Mouse (Mus musculus) ovary, adult 10 weeks (tissue): ENCODE measurements around the gene Olfr1094. TPM values are rescaled to one million over a fixed set of nuclear protein-coding genes. Genes with fewer than 3 reads are reported as not detected.

Source experiments
- polyA plus RNA-seq: library from polyadenylated mRNA; stranded (reverse); fragments of 350-450 nt; fragmentation: Illumina TruSeq; extraction: RNeasy Lipid Tissue Mini Kit (QIAGEN cat#74804); gene quantifications from one replicate; pipeline ENCODE4 v1.2.3, GENCODE M21; 2014

Gene Olfr1094
- polyA plus RNA-seq, result not detected

GRCm38 (mm10) chr2:86824363-86824762 is at the start of gene Olfr1094:
Olfr1094 (plus strand) TSS chr2:86824663.

GRCm38 (mm10) chr2:86782179-86782578 is 42.3 kb upstream of the Olfr1094 start, which contains the start of gene Olfr1093:
Olfr1093 (plus strand) TSS chr2:86782479.

DNA sequence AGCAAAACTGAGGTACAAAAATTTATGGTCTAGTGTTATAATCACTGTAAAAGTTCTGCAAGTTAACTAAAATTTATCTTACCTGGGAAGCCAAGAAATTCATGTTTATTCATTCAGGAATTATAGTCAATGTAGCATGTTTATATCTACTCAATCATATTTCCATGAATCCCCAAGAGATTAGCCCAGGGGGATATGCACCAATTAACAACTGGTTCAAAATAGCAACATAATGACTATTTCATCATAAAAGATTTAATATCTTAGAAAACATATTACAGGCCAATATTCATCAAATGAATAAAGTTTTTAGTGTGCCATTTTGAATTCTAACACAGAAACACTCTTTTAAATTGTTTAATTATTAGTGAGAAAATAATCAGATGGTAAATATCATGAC is 14.5 kb upstream of the Olfr1094 start, which contains the start of gene Olfr141:
Olfr141 (minus strand) TSS at position 101 of the 400 bp plus-strand sequence.

DNA sequence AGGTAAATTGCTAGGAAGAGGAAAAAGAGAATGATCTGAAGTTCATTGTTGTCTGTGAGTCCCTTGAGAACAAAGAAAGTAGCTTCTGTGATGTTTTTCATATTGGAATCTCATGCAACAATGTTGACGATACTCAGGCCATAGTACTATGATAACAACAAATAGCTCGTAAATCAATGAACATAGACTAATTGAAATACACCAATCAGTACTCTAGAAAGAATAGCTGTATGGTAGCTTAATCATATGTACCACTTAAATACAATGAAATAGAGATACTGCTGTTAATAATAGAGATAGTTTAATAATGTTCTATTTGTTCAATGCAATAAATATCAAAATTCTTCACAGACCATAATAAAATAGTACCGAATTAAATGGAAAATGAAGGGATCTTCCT is 27.1 kb downstream of the Olfr1094 start, which contains the start of gene Olfr1095:
Olfr1095 (minus strand) TSS at position 101 of the 400 bp plus-strand sequence.

GRCm38 (mm10) chr2:86874702-86875101 is 50.2 kb downstream of the Olfr1094 start, which contains the start of gene Gm13723:
Gm13723 (minus strand) TSS chr2:86874802.

Other genes starting within 250 kb of the Olfr1094 start
- gene Olfr1082, start 225.7 kb upstream of the Olfr1094 start, polyA plus RNA-seq, result not detected
- not detected for gene Olfr1084, start 184.9 kb upstream of the Olfr1094 start, polyA plus RNA-seq
- gene Olfr1085, start 162.6 kb upstream of the Olfr1094 start, polyA plus RNA-seq, result not detected
- not detected for gene Olfr1086, start 144.6 kb upstream of the Olfr1094 start, polyA plus RNA-seq
- not detected for gene Olfr1087, start 126.3 kb upstream of the Olfr1094 start, polyA plus RNA-seq
- gene Olfr1089, start 91.0 kb upstream of the Olfr1094 start, polyA plus RNA-seq, result not detected
- gene Olfr1090, start 65.7 kb upstream of the Olfr1094 start, polyA plus RNA-seq, result not detected
- gene Olfr1093, start 42.2 kb upstream of the Olfr1094 start, polyA plus RNA-seq, result not detected
- gene Olfr141, start 14.6 kb upstream of the Olfr1094 start, polyA plus RNA-seq, result not detected
- not detected for gene Olfr1095, start 27.0 kb downstream of the Olfr1094 start, polyA plus RNA-seq
- not detected for gene Gm13723, start 50.1 kb downstream of the Olfr1094 start, polyA plus RNA-seq
- not detected for gene Olfr1097, start 67.6 kb downstream of the Olfr1094 start, polyA plus RNA-seq
- gene Olfr1098, start 99.9 kb downstream of the Olfr1094 start, polyA plus RNA-seq, result not detected
- not detected for gene Olfr1099, start 136.0 kb downstream of the Olfr1094 start, polyA plus RNA-seq
- gene Olfr1100, start 155.3 kb downstream of the Olfr1094 start, polyA plus RNA-seq, result not detected
- not detected for gene Olfr1101, start 166.6 kb downstream of the Olfr1094 start, polyA plus RNA-seq
- not detected for gene Olfr1102, start 173.7 kb downstream of the Olfr1094 start, polyA plus RNA-seq
- gene Olfr1104, start 202.4 kb downstream of the Olfr1094 start, polyA plus RNA-seq, result 0.54 TPM
- not detected for gene Olfr1105, start 211.9 kb downstream of the Olfr1094 start, polyA plus RNA-seq
- not detected for gene Olfr1106, start 227.6 kb downstream of the Olfr1094 start, polyA plus RNA-seq